13 mouse cellular contexts compared by ENCODE assay signal in genomic region chr2:3636771-3637170, GRCm38 (mm10).
"Had no signal": no experiment of that assay in that cellular context is flagged by ENCODE, and none has a peak within 500 bp of the region (broad histone marks: within the 10 kb centered on the region; RNA-seq: fewer than 3 reads in every experiment).

No protein-coding gene starts in this region.

- DNase-seq: lung, embryonic 14.5 days; lung, postnatal 10 days; lung, postnatal 4 days; midbrain, embryonic 14.5 days; retina, postnatal 1 day; right cerebral cortex, adult 18-20 months; right cerebral cortex, postnatal 25 days; right cerebral cortex, postnatal 4 days; spleen, adult 18-20 months; thymus, adult 18-20 months; thymus, postnatal 14 days; thymus, postnatal 36 days had no signal

- ATAC-seq: midbrain, embryonic 16.5 days had no signal
